Mouse (Mus musculus) testis, adult 2 months (tissue): Measurements from ENCODE around the gene Hexa.

Experiments used
- CTCF ChIP-seq: fragments of 200-500 bp; IDR thresholded peaks from 2 replicates; pipeline ENCODE4 v1.5.1; 2012; ENCODE audit warnings: low read depth, mild to moderate bottlenecking, inconsistent platforms, low read length, moderate library complexity; ENCODE audit not compliant: control insufficient read depth, insufficient read depth, insufficient replicate concordance
- POLR2A ChIP-seq: fragments of 200-500 bp; IDR thresholded peaks from 2 replicates; pipeline ENCODE4 v1.6.1; 2012; ENCODE audit warnings: low read depth, mild to moderate bottlenecking, inconsistent platforms, low read length, moderate library complexity; ENCODE audit not compliant: control insufficient read depth

DNA sequence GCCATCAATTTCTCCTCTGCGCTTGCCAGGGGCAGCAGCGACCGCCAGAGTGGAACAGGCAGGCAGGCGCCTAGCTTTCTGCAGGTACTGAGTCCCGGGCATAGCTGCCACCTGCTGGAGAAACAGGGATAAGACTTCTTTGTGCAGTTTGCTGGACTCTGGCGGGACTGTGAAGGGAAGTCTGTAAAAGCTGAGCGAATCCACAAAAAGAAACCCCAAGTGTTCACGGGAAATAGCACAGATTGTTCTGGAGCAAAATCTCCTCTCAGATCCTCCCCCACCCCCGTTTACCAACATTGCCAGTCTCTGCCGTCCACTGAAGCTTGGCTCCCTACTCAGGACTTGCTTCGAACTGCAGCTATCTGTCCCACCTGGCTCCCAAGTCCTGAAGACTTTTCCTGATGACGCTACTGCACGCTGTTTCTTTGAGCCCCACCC lies 45.5 kb downstream of the Hexa start:
- TF ChIP-seq CTCF (peak; percentile 71), POLR2A (no peak)
